In genomic region chr6:29525256-29525655, GRCm38 (mm10) we compare ENCODE assay signal across 12 mouse cellular contexts. TPM values are rescaled to one million over a fixed set of nuclear protein-coding genes. Genes with fewer than 3 reads are reported as not detected.
A peak's percentile ranks its signal among the peaks of the same experiment; 100 is the strongest.
DNase-seq lines count a peak whose midpoint lies in the region; TF ChIP-seq lines count a peak whose summit lies in the region.
"Had no signal": no experiment of that assay in that cellular context is flagged by ENCODE, and none has a peak within 500 bp of the region (broad histone marks: within the 10 kb centered on the region; RNA-seq: fewer than 3 reads in every experiment).

No protein-coding gene starts in this region.

- no peak for TF ChIP-seq EP300 in CH12.LX (IDR thresholded peaks at IDR 0.05; ENCODE audit: low read length)

- dilution Hi-C loops in CH12.LX (cut with MboI; ENCODE audit: extremely low pct_ligation_motif_present, extremely low pct_unique_long_range_greater_than_20kb, low sequenced_read_pairs): no loop called here

- peak; percentile 69 for TF ChIP-seq CTCF in layer of hippocampus, adult 2 months (conservative IDR thresholded peaks at IDR 0.05)
- peak; percentile 66 to 87 for TF ChIP-seq CTCF in CH12.LX (conservative IDR thresholded peaks at IDR 0.05 in 1 of 2, IDR thresholded peaks at IDR 0.05 in 1 of 2; ENCODE audit: low read depth in 2 of 2, low read length in 2 of 2)

- in situ Hi-C loops in CH12.LX (cut with MboI; ENCODE audit: low pct_ligation_motif_present, low pct_unique_long_range_greater_than_20kb, low sequenced_read_pairs): no loop called here

- peaks cover 23% of the 10 kb centered on the region for H3K79me2 ChIP-seq in CH12.LX (replicated peaks; ENCODE audit: control insufficient read depth, extremely low read depth, insufficient read depth, poor library complexity, severe bottlenecking)

- no peak overlapping the region for H3K4me3 ChIP-seq in layer of hippocampus, adult 2 months
- no peak overlapping the region for H3K4me3 ChIP-seq in CH12.LX (replicated peaks in 1 of 3; ENCODE audit: low read depth in 2 of 3, low read length in 2 of 3, poor library complexity in 1 of 3)
- H3K4me3 ChIP-seq: forebrain, embryonic 12.5 days had no signal

- no peaks in the 10 kb centered on the region for H3K27me3 ChIP-seq in CH12.LX (replicated peaks)

- H3K4me2 ChIP-seq in CH12.LX (ENCODE audit: insufficient read depth, low read depth, poor library complexity, severe bottlenecking): no peak overlapping the region
- H3K4me2 ChIP-seq: midbrain, embryonic 11.5 days had no signal

- no peak for TF ChIP-seq POLR2A in CH12.LX (IDR thresholded peaks at IDR 0.05; ENCODE audit: low read depth, low read length)

- no peak overlapping the region for H3K9ac ChIP-seq in CH12.LX (ENCODE audit: insufficient read depth, low read depth)
- H3K9ac ChIP-seq: forebrain, embryonic 12.5 days; limb, embryonic 12.5 days had no signal

- TF ChIP-seq RAD21 in CH12.LX (IDR thresholded peaks at IDR 0.05; ENCODE audit: low read depth, low read length): peak; percentile 42

- H3K4me1 ChIP-seq in CH12.LX (ENCODE audit: control insufficient read depth in 1 of 2, insufficient read depth in 2 of 2): peaks cover 13 to 50% of the 10 kb centered on the region in 2 experiments

- no peak for DNase-seq in layer of hippocampus, adult 2 months (ENCODE audit: low spot score in 2 of 2)
- no peak for DNase-seq in layer of hippocampus, postnatal 25 days (ENCODE audit: extremely low spot score in 1 of 2, low spot score in 1 of 2)
- peak; percentile 41 for DNase-seq in 416B (ENCODE audit: low read depth)
- peak; percentile 67 for DNase-seq in CH12.LX (ENCODE audit: extremely low read depth)
- peak; percentile 78 for DNase-seq in induced T-regulatory cell, adult 2 months (ENCODE audit: low read depth)
- DNase-seq in adrenal gland, postnatal 36 days: no peak
- DNase-seq in urinary bladder, postnatal 10 days (ENCODE audit: low spot score): no peak
- DNase-seq: cerebellum, postnatal 25 days had no signal

- peaks cover 2% of the 10 kb centered on the region for H3K9me3 ChIP-seq in CH12.LX (replicated peaks; ENCODE audit: low read length)
- H3K9me3 ChIP-seq: forebrain, embryonic 12.5 days; limb, embryonic 12.5 days had no signal

- H3K27ac ChIP-seq in layer of hippocampus, adult 2 months: no peak overlapping the region
- H3K27ac ChIP-seq in CH12.LX (ENCODE audit: insufficient read depth, low read depth): no peak overlapping the region
- H3K27ac ChIP-seq: forebrain, embryonic 12.5 days; limb, embryonic 12.5 days had no signal

- no peaks in the 10 kb centered on the region for H3K36me3 ChIP-seq in CH12.LX (replicated peaks in 1 of 2; ENCODE audit: control insufficient read depth in 1 of 2, insufficient read depth in 1 of 2, low read length in 1 of 2)
- H3K36me3 ChIP-seq: forebrain, embryonic 12.5 days; limb, embryonic 12.5 days had no signal

TF ChIP-seq in CH12.LX, 34 proteins besides CTCF, POLR2A, EP300 and RAD21:
- TF ChIP-seq TBP (conservative IDR thresholded peaks at IDR 0.05; ENCODE audit: low read depth, low read length) (no peak), SMC3 (IDR thresholded peaks at IDR 0.05; ENCODE audit: low read depth, low read length) (peak; percentile 31; the same call in 1 of the 2 replicates)

RNA-seq across cellular contexts. Expression of gene Irf5, which starts 1.2 kb away (rescaled TPM):
- 1 to 10 TPM; 3.8 to 5.1 TPM for total RNA-seq in layer of hippocampus, adult 2 months (2021)
- total RNA-seq in layer of hippocampus, postnatal 25 days (2021): 1 to 10 TPM; 3.4 to 4.0 TPM
- 134 and 152 TPM in 2 replicates for total RNA-seq in CH12.LX (2012; rRNA removed)
- 158 and 159 TPM in 2 replicates for total RNA-seq in CH12.LX (2014; rRNA removed)
- 134 and 144 TPM in 2 replicates for polyA plus RNA-seq in CH12.LX (2012; ENCODE audit: insufficient read length, low read depth)
- 1 to 10 TPM; 4.4 to 4.9 TPM for total RNA-seq in adrenal gland, postnatal 36 days (2021)

RNA-seq across cellular contexts. Expression of gene Kcp, which starts 17.5 kb away (rescaled TPM):
- total RNA-seq in layer of hippocampus, adult 2 months (2021): 1 to 10 TPM; 1.1 to 2.0 TPM
- total RNA-seq in layer of hippocampus, postnatal 25 days (2021): 1 to 10 TPM; 2.1 to 3.0 TPM
- total RNA-seq in CH12.LX (2012; rRNA removed): 0.59 and 0.64 TPM in 2 replicates
- total RNA-seq in CH12.LX (2014; rRNA removed): not detected in 2 replicates
- polyA plus RNA-seq in CH12.LX (2012; ENCODE audit: insufficient read length, low read depth): 0.49 and 0.51 TPM in 2 replicates
- total RNA-seq in adrenal gland, postnatal 36 days (2021): 1 to 10 TPM; 3.5 to 4.6 TPM

RNA-seq across cellular contexts. Expression of gene Atp6v1fnb, which starts 54.0 kb away (rescaled TPM):
- total RNA-seq in layer of hippocampus, adult 2 months (2021): under 1 TPM in 1 of 2 experiments, not detected in 1; 0.59 TPM
- under 1 TPM in 1 of 2 experiments, not detected in 1; 0.59 TPM for total RNA-seq in layer of hippocampus, postnatal 25 days (2021)
- total RNA-seq in CH12.LX (2012; rRNA removed) (0.21 TPM in 1 of 2 replicates, not detected in the other), CH12.LX (2014; rRNA removed) (not detected in 2 replicates)
- not detected in 2 replicates for polyA plus RNA-seq in CH12.LX (2012; ENCODE audit: insufficient read length, low read depth)
- under 1 TPM in 1 of 2 experiments, not detected in 1; 0.43 TPM for total RNA-seq in adrenal gland, postnatal 36 days (2021)
- polyA plus RNA-seq: heart, embryonic 14.5 days had no signal

RNA-seq across cellular contexts. Expression of gene Atp6v1f, which starts 57.7 kb away (rescaled TPM):
- total RNA-seq in layer of hippocampus, adult 2 months (2021): 100 to 1,000 TPM; 245 to 247 TPM
- 100 to 1,000 TPM; 241 to 263 TPM for total RNA-seq in layer of hippocampus, postnatal 25 days (2021)
- total RNA-seq in CH12.LX (2012; rRNA removed): 308 and 328 TPM in 2 replicates
- total RNA-seq in CH12.LX (2014; rRNA removed): 367 and 373 TPM in 2 replicates
- 230 and 251 TPM in 2 replicates for polyA plus RNA-seq in CH12.LX (2012; ENCODE audit: insufficient read length, low read depth)
- 100 to 1,000 TPM; 205 to 224 TPM for total RNA-seq in adrenal gland, postnatal 36 days (2021)

Comparison
In these comparisons a context has a peak if more than half of its experiments do, and no peak if none do; other contexts are left out.
1. DNase-seq: peak in 416B (single experiment), CH12.LX (single experiment) and induced T-regulatory cell, adult 2 months (single experiment); none in layer of hippocampus, adult 2 months (0 of 2), layer of hippocampus, postnatal 25 days (0 of 2), adrenal gland, postnatal 36 days (0 of 2) and urinary bladder, postnatal 10 days (single experiment).
2. RNA of gene Irf5, which starts 1.2 kb away (total RNA-seq): 134 to 159 TPM in CH12.LX; 3.8 to 5.1 TPM in layer of hippocampus, adult 2 months, 4.4 to 4.9 TPM in adrenal gland, postnatal 36 days and 3.4 to 4.0 TPM in layer of hippocampus, postnatal 25 days; every median in the first group is over 10 times any median in the second.